Mouse (Mus musculus) mammary gland, adult 2 months (tissue): Measurements from ENCODE around the gene Hist1h2bg. TPM values are rescaled to one million over a fixed set of nuclear protein-coding genes. Genes with fewer than 3 reads are reported as not detected.

ENCODE experiments used
- polyA plus RNA-seq: library from polyadenylated mRNA; depleted of rRNA; stranded (reverse); fragments of >200 nt; gene quantifications from 2 replicates; pipeline ENCODE4 v1.2.3, GENCODE M21; 2012; ENCODE audit warnings: low replicate concordance; rRNA removed

Gene Hist1h2bg
- polyA plus RNA-seq, result 13.0 and 31.0 TPM in 2 replicates

DNA sequence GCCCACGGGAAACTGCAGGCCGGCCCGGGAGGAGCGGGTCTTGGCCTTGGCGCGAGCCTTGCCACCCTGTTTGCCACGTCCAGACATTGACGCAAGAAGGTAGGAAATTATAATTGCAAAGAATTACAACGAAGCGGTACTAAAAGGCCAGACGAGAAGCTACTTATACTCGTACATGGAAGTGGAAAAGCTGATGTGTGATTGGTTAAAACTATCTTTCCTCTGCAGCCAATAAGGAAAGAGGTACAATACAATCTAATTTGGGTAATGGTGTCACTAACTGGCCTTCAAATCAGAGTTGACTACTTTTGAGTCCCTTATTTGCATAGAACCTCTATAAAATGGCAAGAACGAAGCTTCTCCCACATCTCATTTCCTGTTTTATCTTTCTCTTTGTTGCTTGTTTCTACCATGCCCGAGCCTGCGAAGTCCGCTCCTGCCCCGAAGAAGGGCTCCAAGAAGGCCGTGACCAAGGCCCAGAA is at the start of gene Hist1h2bg, which contains the start of gene Hist1h2ae:
Gene Hist1h2bg, plus strand, starts transcription at position 375 of the 482 bp plus-strand sequence.
Gene Hist1h2ae, minus strand, starts transcription at position 199 of the 482 bp plus-strand sequence.

DNA sequence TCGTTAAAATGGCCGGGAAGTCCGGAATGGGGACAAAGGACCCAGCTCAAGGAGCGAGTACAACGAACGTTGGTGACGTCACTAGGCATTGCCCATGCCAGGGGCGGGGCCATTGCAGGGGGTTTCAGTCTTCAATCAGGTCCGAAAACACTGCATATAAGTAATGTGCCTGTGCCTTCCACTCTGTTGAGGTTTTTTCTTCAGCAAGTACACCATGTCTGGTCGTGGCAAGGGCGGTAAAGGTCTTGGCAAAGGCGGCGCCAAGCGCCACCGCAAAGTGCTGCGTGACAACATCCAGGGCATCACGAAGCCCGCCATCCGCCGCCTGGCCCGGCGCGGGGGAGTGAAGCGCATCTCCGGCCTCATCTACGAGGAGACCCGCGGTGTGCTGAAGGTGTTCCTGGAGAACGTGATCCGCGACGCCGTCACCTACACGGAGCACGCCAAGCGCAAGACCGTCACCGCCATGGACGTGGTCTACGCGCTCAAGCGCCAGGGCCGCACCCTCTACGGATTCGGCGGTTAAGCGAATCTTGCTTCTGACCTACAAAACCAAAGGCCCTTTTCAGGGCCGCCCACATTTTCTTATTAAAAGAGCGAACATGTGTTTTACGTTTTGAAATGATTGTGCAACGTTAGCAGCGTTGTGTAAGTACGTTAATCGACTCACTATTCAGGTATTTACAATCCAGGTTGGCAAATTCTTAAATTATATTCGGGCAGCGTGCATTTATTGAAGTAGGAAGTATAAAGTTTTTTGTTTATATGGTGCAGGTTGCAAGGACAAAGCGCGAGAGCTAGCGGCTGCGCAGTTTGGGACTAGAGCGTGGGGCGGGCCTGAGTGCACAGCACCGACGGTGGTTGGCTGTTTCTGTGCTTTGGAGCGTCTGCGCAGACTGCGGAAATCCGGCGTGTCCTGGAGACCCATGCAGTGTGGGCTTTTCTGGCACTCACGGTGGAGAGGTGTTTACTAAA is 40.0 kb upstream of the Hist1h2bg start, which contains the start of gene Hist1h4h:
Gene Hist1h4h, plus strand, starts transcription at position 150 of the 975 bp plus-strand sequence.

DNA sequence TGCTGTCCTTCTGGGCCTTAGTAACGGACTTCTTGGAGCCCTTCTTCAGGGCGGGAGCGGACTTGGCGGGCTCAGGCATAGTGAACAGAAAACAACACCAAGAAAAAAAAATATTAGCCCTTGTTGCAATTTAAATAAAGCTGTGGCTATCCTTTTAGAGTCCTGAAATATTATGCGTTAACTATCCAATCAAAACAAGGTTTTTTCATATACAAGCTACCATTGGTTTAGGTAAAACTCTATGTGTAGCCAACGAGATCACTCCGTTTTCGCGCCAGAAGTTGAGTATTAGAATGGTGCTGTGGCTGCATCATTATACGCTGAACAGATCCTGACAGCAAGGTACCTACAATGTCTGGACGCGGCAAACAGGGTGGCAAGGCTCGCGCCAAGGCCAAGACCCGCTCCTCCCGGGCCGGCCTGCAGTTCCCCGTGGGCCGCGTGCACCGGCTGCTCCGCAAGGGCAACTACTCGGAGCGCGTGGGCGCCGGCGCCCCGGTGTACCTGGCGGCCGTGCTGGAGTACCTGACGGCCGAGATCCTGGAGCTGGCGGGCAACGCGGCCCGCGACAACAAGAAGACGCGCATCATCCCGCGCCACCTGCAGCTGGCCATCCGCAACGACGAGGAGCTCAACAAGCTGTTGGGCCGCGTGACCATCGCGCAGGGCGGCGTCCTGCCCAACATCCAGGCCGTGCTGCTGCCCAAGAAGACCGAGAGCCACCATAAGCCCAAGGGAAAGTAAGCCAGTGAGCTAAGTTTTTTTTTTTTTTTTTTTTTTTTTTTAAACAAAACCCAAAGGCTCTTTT is 37.4 kb upstream of the Hist1h2bg start, which contains the start of gene Hist1h2af:
Gene Hist1h2af, plus strand, starts transcription at position 347 of the 808 bp plus-strand sequence.

DNA sequence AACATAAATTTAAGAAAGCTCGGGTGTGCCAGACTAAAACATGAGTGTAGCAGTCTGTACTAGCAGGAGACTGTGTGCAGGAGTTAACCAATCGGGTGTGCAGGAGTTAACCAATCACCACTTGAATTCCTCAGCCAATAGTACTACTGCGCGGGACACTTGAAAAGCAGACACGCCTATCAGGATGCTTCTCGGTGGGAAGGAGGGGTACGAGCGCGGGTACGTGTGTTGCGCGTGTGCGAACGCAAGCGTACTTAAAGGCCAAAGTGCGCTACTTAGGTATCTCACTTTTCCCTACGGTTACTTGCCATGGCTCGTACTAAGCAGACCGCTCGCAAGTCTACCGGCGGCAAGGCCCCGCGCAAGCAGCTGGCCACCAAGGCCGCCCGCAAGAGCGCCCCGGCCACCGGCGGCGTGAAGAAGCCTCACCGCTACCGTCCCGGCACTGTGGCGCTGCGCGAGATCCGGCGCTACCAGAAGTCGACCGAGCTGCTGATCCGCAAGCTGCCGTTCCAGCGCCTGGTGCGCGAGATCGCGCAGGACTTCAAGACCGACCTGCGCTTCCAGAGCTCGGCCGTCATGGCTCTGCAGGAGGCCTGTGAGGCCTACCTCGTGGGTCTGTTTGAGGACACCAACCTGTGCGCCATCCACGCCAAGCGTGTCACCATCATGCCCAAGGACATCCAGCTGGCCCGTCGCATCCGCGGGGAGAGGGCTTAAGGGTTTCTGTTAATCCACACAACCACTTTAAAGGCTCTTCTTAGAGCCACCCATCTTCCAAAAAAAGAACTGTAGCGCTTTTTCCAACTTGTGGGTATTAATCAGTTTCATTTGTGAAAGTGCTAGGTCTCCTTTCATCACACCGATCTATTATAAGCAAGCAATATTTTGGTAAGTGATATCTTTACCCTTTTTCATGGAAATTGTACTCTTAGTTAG is 35.8 kb upstream of the Hist1h2bg start, which contains the start of gene Hist1h3g:
Gene Hist1h3g, plus strand, starts transcription at position 286 of the 939 bp plus-strand sequence.

DNA sequence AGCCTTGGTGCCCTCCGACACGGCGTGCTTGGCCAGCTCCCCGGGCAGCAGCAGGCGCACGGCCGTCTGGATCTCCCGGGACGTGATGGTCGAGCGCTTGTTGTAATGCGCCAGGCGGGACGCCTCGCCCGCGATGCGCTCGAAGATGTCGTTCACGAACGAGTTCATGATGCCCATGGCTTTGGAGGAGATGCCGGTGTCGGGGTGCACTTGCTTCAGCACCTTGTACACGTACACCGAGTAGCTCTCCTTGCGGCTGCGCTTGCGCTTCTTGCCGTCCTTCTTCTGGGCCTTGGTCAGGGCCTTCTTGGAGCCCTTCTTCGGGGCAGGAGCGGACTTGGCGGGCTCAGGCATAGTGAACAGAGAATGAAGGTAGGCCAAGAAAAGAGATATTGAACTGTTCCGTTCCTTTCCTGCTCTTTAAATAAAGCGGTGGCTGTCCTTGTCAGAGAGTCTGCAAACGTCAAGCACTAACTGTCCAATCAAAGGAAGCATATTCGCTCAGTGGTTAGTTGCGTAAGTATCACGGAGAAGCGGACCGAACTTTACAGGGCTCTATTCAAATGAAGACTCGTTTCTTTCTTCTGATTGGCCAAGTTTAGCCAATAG is 28.1 kb upstream of the Hist1h2bg start, which contains the start of gene Hist1h2bh:
Gene Hist1h2bh, minus strand, starts transcription at position 394 of the 609 bp plus-strand sequence.

DNA sequence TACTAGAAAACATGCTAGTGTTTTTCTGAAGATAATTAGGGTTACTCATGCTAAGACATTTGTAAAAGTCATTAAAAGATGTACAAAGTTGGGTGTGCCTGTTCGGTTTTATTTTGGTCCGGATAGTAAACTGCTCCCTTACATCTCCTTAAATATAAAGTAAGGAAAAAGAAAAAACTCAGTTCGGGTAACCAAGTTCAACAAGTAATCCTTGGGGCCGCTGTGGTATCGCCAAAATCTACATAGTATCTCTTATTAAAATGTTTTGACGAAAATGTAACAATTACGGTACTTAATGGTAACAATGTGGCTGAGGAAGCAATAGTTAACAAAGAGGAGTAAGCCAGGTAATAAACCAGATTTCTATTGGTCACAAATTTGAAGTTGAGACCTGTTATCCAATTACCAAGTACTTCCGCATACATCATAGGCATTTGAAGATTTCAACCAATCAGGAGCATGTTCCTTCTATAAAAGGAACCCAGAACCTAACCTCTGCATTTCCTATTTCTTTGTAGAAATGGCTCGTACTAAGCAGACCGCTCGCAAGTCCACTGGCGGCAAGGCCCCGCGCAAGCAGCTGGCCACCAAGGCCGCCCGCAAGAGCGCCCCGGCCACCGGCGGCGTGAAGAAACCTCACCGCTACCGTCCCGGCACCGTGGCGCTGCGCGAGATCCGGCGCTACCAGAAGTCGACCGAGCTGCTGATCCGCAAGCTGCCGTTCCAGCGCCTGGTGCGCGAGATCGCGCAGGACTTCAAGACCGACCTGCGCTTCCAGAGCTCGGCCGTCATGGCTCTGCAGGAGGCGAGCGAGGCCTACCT is 27.0 kb upstream of the Hist1h2bg start, which contains the start of gene Hist1h3f:
Gene Hist1h3f, plus strand, starts transcription at position 88 of the 822 bp plus-strand sequence.

DNA sequence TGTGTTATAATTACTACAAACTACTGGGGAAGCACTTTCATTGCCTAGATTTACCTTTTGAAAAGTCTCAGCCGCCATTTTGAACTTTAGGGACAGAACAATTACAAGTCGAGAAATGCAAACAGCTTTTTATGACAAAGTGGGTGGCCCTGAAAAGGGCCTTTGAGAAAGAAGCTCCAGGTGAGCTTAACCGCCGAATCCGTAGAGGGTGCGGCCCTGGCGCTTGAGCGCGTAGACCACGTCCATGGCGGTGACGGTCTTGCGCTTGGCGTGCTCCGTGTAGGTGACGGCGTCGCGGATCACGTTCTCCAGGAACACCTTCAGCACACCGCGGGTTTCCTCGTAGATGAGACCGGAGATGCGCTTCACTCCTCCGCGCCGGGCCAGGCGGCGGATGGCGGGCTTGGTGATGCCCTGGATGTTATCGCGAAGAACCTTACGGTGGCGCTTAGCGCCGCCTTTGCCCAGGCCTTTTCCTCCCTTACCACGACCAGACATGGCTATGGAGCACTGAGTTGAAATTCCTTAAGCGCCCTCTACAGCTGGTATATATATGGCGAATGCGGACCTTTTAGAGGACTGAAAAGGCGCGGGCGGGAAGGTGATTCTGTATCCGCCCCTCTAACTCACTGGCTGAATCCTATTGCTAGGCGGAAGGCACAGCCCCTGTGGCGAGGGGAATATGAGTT is 19.9 kb upstream of the Hist1h2bg start, which contains the start of gene Hist1h4f:
Gene Hist1h4f, minus strand, starts transcription at position 503 of the 689 bp plus-strand sequence.

DNA sequence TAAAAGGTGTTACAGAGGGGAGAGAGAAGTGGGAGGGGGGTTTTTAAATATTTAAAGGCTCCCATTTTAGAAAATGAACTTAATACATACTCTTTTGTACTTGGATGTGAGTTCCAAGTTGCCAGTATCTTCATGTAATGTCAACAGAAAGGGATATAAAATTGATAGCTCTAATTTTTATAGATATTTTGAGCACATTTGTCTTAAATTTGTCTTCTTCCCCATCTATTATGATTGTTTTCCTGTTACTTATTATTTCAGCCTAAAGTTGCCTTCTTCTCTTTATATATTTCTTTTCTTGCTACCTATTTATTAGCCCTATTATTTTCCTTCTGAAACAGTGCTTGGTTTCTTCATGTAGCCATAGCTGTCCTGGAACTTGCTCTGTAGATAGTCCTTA is 18.2 kb upstream of the Hist1h2bg start, which contains the start of gene Hist1h1d:
Gene Hist1h1d, plus strand, starts transcription at position 301 of the 400 bp plus-strand sequence.

DNA sequence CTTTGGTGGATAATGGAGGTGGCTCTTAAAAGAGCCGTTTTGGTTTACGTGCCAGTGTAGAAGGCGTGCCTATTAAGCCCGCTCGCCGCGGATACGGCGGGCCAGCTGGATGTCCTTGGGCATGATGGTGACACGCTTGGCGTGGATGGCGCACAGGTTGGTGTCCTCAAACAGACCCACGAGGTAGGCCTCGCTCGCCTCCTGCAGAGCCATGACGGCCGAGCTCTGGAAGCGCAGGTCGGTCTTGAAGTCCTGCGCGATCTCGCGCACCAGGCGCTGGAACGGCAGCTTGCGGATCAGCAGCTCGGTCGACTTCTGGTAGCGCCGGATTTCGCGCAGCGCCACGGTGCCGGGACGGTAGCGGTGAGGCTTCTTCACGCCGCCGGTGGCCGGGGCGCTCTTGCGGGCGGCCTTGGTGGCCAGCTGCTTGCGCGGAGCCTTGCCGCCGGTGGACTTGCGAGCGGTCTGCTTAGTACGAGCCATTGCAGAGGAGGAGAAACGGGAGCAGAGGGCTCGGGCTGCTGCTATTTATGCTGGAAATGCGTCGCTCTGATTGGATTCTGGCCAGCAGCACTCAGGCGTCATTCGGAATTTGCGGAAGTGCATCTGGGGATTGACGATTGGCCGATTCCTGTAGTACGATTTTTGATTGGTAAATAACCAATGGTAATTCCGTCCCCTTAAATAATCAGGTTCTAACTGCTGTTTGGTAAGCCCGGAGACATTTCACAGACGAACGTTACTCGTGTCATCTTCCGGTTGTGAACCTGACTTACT is 9.1 kb upstream of the Hist1h2bg start, which contains the start of gene Hist1h3e:
Gene Hist1h3e, minus strand, starts transcription at position 487 of the 777 bp plus-strand sequence.

DNA sequence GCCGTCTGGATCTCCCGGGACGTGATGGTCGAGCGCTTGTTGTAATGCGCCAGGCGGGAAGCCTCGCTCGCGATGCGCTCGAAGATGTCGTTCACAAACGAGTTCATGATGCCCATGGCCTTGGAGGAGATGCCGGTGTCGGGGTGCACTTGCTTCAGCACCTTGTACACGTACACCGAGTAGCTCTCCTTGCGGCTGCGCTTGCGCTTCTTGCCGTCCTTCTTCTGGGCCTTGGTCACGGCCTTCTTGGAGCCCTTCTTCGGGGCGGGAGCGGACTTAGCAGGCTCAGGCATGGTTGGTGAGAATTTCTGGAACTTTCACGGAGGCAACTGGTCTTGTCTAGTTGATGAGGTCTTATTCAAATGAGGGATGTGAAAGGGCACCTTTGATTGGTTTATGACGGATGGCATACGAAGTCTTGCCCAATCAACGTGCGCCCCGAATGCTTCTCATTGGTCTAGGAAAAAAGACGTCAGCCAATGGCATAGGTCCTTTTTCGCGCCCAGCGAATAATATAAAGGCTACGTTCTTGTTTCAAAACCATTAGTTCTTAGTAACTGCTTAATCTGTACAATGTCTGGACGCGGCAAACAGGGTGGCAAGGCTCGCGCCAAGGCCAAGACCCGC is 2.8 kb downstream of the Hist1h2bg start, which contains the start of the genes Hist1h2bf and Hist1h2ad:
Gene Hist1h2bf, minus strand, starts transcription at position 299 of the 627 bp plus-strand sequence.
Gene Hist1h2ad, plus strand, starts transcription at position 484 of the 627 bp plus-strand sequence.

DNA sequence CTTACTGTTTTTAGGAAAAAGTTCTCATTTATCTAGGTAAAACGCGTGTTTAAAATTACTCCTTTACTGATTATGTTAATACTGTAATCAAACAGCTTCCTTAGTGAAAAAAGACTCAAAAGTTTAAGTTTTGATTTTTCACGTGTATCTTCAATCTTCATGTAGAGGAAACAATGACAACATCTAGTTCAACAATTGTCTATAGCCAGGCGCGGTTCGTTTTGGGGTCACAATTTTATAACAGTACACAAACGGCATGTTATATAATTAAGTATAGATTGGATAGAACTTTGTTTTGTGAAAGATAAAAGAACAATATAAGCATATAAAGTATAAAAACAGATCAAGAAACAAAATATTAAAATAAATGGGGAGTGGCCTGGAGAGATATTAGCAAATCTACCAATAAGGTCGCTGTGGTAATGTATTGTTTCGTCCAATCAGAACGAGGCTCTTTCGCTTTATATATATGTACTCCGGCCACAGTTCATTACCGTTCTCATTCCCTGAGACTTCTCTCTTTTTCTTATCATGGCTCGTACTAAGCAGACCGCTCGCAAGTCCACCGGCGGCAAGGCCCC is 4.2 kb downstream of the Hist1h2bg start, which contains the start of gene Hist1h3d:
Gene Hist1h3d, plus strand, starts transcription at position 493 of the 581 bp plus-strand sequence.

DNA sequence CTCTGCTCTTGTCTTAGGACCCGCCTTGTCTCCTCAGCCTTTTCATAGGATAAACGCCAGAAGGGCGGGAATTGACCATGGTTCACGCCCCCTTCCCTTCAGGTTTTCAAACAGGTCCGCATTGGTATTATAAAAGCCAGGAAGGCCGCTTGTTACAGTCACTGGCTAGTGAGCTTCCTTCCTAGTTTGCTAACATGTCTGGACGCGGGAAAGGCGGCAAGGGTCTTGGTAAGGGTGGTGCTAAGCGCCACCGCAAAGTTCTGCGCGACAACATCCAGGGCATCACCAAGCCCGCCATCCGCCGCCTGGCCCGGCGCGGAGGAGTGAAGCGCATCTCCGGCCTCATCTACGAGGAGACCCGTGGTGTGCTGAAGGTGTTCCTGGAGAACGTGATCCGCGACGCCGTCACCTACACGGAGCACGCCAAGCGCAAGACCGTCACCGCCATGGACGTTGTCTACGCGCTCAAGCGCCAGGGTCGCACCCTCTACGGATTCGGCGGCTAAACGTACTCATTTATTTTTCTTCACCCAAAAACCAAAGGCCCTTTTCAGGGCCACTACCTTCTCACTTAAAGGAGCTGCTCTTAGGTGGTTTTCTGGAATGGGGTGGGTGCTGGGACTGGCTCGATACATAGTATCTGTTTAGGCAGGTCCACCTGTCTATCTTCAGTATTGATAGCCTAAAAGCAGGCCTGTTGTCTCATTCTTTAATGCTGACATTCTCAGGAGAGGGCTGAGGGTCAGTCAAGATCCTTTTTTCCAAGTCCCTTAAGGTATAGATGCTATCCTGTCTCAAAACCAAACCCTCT is 10.4 kb downstream of the Hist1h2bg start, which contains the start of gene Hist1h4d:
Gene Hist1h4d, plus strand, starts transcription at position 191 of the 811 bp plus-strand sequence.

DNA sequence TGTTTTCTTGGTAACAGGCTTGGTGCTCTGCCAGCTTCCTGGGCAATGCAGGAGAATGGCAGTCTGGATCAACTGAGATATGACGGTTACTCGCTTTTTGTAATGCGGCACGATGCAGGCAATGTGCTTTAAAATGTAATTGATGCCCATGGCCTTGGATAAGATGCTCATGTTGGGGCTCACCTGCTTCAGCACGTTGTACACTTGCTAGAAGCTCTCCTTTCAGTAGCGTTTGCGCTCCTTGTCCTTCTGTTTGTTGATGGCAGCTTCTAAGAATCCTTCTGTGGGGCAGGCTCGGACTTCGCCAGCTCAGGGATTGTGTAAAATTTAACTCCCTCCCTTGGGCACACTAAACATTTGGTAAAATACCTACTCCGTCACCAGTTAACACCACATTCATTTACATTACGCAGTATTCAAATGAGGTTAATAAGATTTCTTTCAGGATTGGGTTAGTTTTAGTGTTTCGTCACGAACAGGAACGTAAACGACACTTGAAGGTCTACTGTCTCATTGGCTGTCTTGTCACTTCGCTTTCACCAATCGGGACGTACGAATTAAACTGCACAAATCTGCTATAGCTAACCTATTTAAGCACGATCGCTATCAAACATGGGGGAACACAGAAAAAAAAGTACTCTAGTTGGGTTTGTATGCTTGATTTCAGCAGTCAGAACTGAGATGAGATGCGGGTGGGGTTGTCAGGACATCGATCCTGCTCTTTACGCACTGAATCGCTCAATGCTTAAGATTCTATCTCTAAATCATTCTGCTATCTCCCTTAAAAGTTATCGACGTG is 49.7 kb downstream of the Hist1h2bg start, which contains the start of gene Hist1h2be:
Gene Hist1h2be, minus strand, starts transcription at position 392 of the 799 bp plus-strand sequence.

